Mouse (Mus musculus) CH12.LX (cell line): Measurements from ENCODE around the gene Cdk2ap2. TPM values are rescaled to one million over a fixed set of nuclear protein-coding genes. Genes with fewer than 3 reads are reported as not detected.

ENCODE experiments used
- DNase-seq: peaks from one replicate; pipeline ENCODE4 v3.0.0-alpha.2; 2013; ENCODE audit errors: extremely low read depth
- H3K27ac ChIP-seq: 2 replicates; pipeline ENCODE4 v1.5.1; 2012; ENCODE audit warnings: low read depth, mild to moderate bottlenecking, control low read depth, moderate library complexity; ENCODE audit not compliant: insufficient read depth
- H3K27me3 ChIP-seq: replicated peaks from 2 replicates; pipeline ENCODE3; 2012; ENCODE audit warnings: inconsistent platforms
- H3K36me3 ChIP-seq, 2 experiments: replicated peaks in 1 of 2; 2 replicates each; pipeline versions ENCODE3 to v1.6.1; 2012; ENCODE audit warnings: inconsistent platforms in 1 of 2, low read length in 1 of 2, mild to moderate bottlenecking in 1 of 2, mixed read lengths in 1 of 2, moderate library complexity in 1 of 2; ENCODE audit not compliant: control insufficient read depth in 1 of 2, insufficient read depth in 1 of 2
- H3K4me1 ChIP-seq, 2 experiments: 2 replicates each; pipeline ENCODE4 v1.6.1; 2012; ENCODE audit warnings: inconsistent platforms in 1 of 2, moderate library complexity in 1 of 2; ENCODE audit not compliant: insufficient read depth in 2 of 2, control insufficient read depth in 1 of 2
- H3K4me2 ChIP-seq: 2 replicates; pipeline ENCODE4 v1.6.1; 2012; ENCODE audit warnings: low read depth, mild to moderate bottlenecking, control low read depth; ENCODE audit not compliant: poor library complexity, insufficient read depth, severe bottlenecking
- H3K4me3 ChIP-seq, 3 experiments: fragments of 150-350 bp in 1 of 3; sonication (generic) in 1 of 3; replicated peaks in 1 of 3; 2 replicates each; pipeline versions ENCODE3 to v1.5.1; 2011 to 2012; ENCODE audit warnings: low read depth in 2 of 3, low read length in 2 of 3, mild to moderate bottlenecking in 2 of 3, moderate library complexity in 2 of 3, control low read depth in 1 of 3, improper control_type of control experiment in 1 of 3, inconsistent platforms in 1 of 3, mixed read lengths in 1 of 3; ENCODE audit not compliant: poor library complexity in 1 of 3
- H3K79me2 ChIP-seq: replicated peaks from 2 replicates; pipeline ENCODE4 v1.6.1; 2012; ENCODE audit warnings: mild to moderate bottlenecking, moderate library complexity; ENCODE audit not compliant: control insufficient read depth, poor library complexity, insufficient read depth, severe bottlenecking; ENCODE audit errors: extremely low read depth
- H3K9ac ChIP-seq: 2 replicates; pipeline ENCODE4 v1.6.1; 2012; ENCODE audit warnings: low read depth, mild to moderate bottlenecking, control low read depth, moderate library complexity; ENCODE audit not compliant: insufficient read depth
- H3K9me3 ChIP-seq: replicated peaks from 2 replicates; pipeline ENCODE3; 2012; ENCODE audit warnings: low read length, inconsistent platforms, mixed read lengths
- BHLHE40 ChIP-seq: IDR thresholded peaks from 2 replicates; pipeline ENCODE4 v1.6.1; 2011; ENCODE audit warnings: mild to moderate bottlenecking, low read depth, low read length, improper control_type of control experiment
- CHD2 ChIP-seq: IDR thresholded peaks from 2 replicates; pipeline ENCODE4 v1.6.1; 2011; ENCODE audit warnings: low read length, improper control_type of control experiment
- E2F4 ChIP-seq: IDR thresholded peaks from 2 replicates; pipeline ENCODE4 v1.6.1; 2011; ENCODE audit warnings: low read depth, low read length, improper control_type of control experiment; ENCODE audit not compliant: insufficient replicate concordance
- ELF1 ChIP-seq: IDR thresholded peaks from 2 replicates; pipeline ENCODE4 v1.6.1; 2014; ENCODE audit warnings: low read depth, mild to moderate bottlenecking, inconsistent platforms, low read length, improper control_type of control experiment
- IRF4 ChIP-seq: IDR thresholded peaks from 2 replicates; pipeline ENCODE4 v1.6.1; 2014; ENCODE audit warnings: low read depth, mild to moderate bottlenecking, inconsistent platforms, low read length, improper control_type of control experiment
- JUN ChIP-seq: IDR thresholded peaks from 2 replicates; pipeline ENCODE4 v1.6.1; 2011; ENCODE audit warnings: low read depth, mild to moderate bottlenecking, low read length, improper control_type of control experiment, moderate library complexity; ENCODE audit not compliant: insufficient read depth
- JUND ChIP-seq: conservative IDR thresholded peaks from 2 replicates; pipeline ENCODE4 v1.6.1; 2011; ENCODE audit warnings: low read depth, low read length, improper control_type of control experiment
- MAFK ChIP-seq: IDR thresholded peaks from 2 replicates; pipeline ENCODE4 v1.6.1; 2011; ENCODE audit warnings: low read length, improper control_type of control experiment; ENCODE audit not compliant: insufficient replicate concordance
- MAZ ChIP-seq: IDR thresholded peaks from 2 replicates; pipeline ENCODE4 v1.6.1; 2012; ENCODE audit warnings: low read depth, mild to moderate bottlenecking, inconsistent platforms, low read length, improper control_type of control experiment, moderate library complexity
- MYC ChIP-seq: IDR thresholded peaks from 2 replicates; pipeline ENCODE4 v1.6.1; 2011; ENCODE audit warnings: low read depth, mild to moderate bottlenecking, improper control_type of control experiment, low read length
- SMC3 ChIP-seq: IDR thresholded peaks from 2 replicates; pipeline ENCODE4 v1.6.1; 2011; ENCODE audit warnings: low read depth, low read length, improper control_type of control experiment
- USF2 ChIP-seq: conservative IDR thresholded peaks from 2 replicates; pipeline ENCODE4 v1.6.1; 2011; ENCODE audit warnings: low read depth, low read length, improper control_type of control experiment
- dilution Hi-C: fragments of 300-500 bp; cut with MboI; formaldehyde crosslinking; loops from 2 replicates; pipeline ENCODE4 v1.14.3; 2020; ENCODE audit warnings: low sequenced_read_pairs; ENCODE audit not compliant: extremely low pct_unique_long_range_greater_than_20kb, extremely low pct_ligation_motif_present
- in situ Hi-C: fragments of 300-500 bp; cut with MboI; formaldehyde crosslinking; loops from 3 replicates; pipeline ENCODE4 v1.14.3; 2019; ENCODE audit warnings: low sequenced_read_pairs, low pct_ligation_motif_present, low pct_unique_long_range_greater_than_20kb, mixed read lengths
- polyA plus RNA-seq: library from polyadenylated mRNA; unstranded; fragments of >175 nt; gene quantifications from 2 replicates; pipeline ENCODE4 v1.2.1, GENCODE M21; 2012; ENCODE audit warnings: low read depth; ENCODE audit not compliant: insufficient read length
- total RNA-seq, 2 experiments: library from RNA; depleted of rRNA; stranded (reverse); fragments of 300-350 nt in 1 of 2; fragments of >200 nt in 1 of 2; gene quantifications; 2 replicates each; pipeline ENCODE4 v1.2.3; 2012 to 2014

The Cdk2ap2 gene
- total and polyA plus RNA-seq, 3 experiments = 63.4 to 69.5 (median 67.1) TPM

GRCm38 (mm10) chr19:4102049-4102448 lies 5.1 kb downstream of the Cdk2ap2 start:
- H3K27me3 ChIP-seq = no peaks in the 10 kb centered on the region
- H3K36me3 ChIP-seq = peaks cover 44 to 65% of the 10 kb centered on the region in 2 experiments
- no peak overlapping the region for H3K27ac ChIP-seq
- H3K9me3 ChIP-seq = no peaks in the 10 kb centered on the region
- H3K4me1 ChIP-seq = peaks cover 18 to 64% of the 10 kb centered on the region in 2 experiments
- no peak for TF ChIP-seq IRF4
- TF ChIP-seq SMC3 = no peak
- TF ChIP-seq ELF1 = no peak
- TF ChIP-seq MAZ = no peak
- no peak overlapping the region for H3K9ac ChIP-seq
- peaks cover 9% of the 10 kb centered on the region for H3K79me2 ChIP-seq
- in situ Hi-C loops = no loop called here
- dilution Hi-C loops = no loop called here
- H3K4me2 ChIP-seq = no peak overlapping the region
- no peak overlapping the region for H3K4me3 ChIP-seq
- DNase-seq = no peak

- no peak overlapping the region for H3K9ac ChIP-seq
- peaks cover 18 to 64% of the 10 kb centered on the region in 2 experiments for H3K4me1 ChIP-seq
- in situ Hi-C loops = no loop called here
- TF ChIP-seq E2F4 (no peak), CHD2 (no peak), JUND (no peak), JUN (no peak)
- no peak overlapping the region for H3K4me3 ChIP-seq
- H3K79me2 ChIP-seq = peaks cover 9% of the 10 kb centered on the region
- dilution Hi-C loops = no loop called here
- H3K36me3 ChIP-seq = peaks cover 46 to 71% of the 10 kb centered on the region in 2 experiments
- H3K27ac ChIP-seq = no peak overlapping the region
- no peak for DNase-seq
- H3K9me3 ChIP-seq = no peaks in the 10 kb centered on the region
- H3K27me3 ChIP-seq = no peaks in the 10 kb centered on the region
- no peak overlapping the region for H3K4me2 ChIP-seq
These were observed 5.6 kb downstream of the Cdk2ap2 start for GRCm38 (mm10) chr19:4102626-4103025.

GRCm38 (mm10) chr19:4103294-4103693 lies 6.3 kb downstream of the Cdk2ap2 start:
- TF ChIP-seq USF2 (no peak), MYC (no peak), MAFK (no peak), BHLHE40 (no peak)
- TF ChIP-seq, all 38 proteins: peak for 0
- Histone ChIP-seq H3K27me3 (no peaks in the 10 kb centered on the region), H3K4me1 (peaks cover 18 to 59% of the 10 kb centered on the region in 2 experiments), H3K9ac (no peak overlapping the region), H3K27ac (no peak overlapping the region), H3K36me3 (peaks cover 50 to 75% of the 10 kb centered on the region in 2 experiments), H3K4me3 (no peak overlapping the region), H3K4me2 (no peak overlapping the region), H3K79me2 (0 out of 2 replicates have a peak, but pooled peaks cover 3% of the 10 kb centered on the region), H3K9me3 (no peaks in the 10 kb centered on the region)
- dilution Hi-C loops = no loop called here
- in situ Hi-C loops = no loop called here
- no peak for DNase-seq
